Comparison of ENCODE assay signal across 7 mouse cellular contexts in genomic region chr4:136282621-136283480, GRCm38 (mm10). TPM values are rescaled to one million over a fixed set of nuclear protein-coding genes. Genes with fewer than 3 reads are reported as not detected.
DNase-seq lines count a peak whose midpoint lies in the region; ATAC-seq and TF ChIP-seq lines count a peak whose summit lies in the region.

No protein-coding gene starts in this region.

- no peak overlapping the region for H3K4me3 ChIP-seq in embryonic facial prominence, embryonic 10.5 days
- no peak overlapping the region for H3K4me3 ChIP-seq in forebrain, postnatal 0 days (ENCODE audit: low read depth, low read length)
- H3K4me3 ChIP-seq in intestine, embryonic 15.5 days (replicated peaks), result no peak overlapping the region

- H3K27me3 ChIP-seq in embryonic facial prominence, embryonic 10.5 days (replicated peaks; ENCODE audit: low read depth, poor library complexity, severe bottlenecking), result 0 out of 2 replicates have a peak, but pooled peaks cover 3% of the 10 kb centered on the region
- H3K27me3 ChIP-seq in forebrain, postnatal 0 days (ENCODE audit: insufficient read depth, low read length), result no peaks in the 10 kb centered on the region
- no peaks in the 10 kb centered on the region for H3K27me3 ChIP-seq in intestine, embryonic 15.5 days (replicated peaks)

- WGBS in embryonic facial prominence, embryonic 10.5 days, result 23% methylated on average over 10 of the region's 10 CpGs
- 14% methylated on average over 10 of the region's 10 CpGs for WGBS in forebrain, postnatal 0 days
- 48% methylated on average over 10 of the region's 10 CpGs for WGBS in intestine, embryonic 15.5 days

- ATAC-seq in forebrain, postnatal 0 days, result no peak
- ATAC-seq in intestine, embryonic 15.5 days, result no peak
- ATAC-seq in monocyte, adult 5-6 weeks (replicated peaks; ENCODE audit: insufficient number of reproducible peaks, low FRiP score, low TSS enrichment, poor library complexity, severe bottlenecking), result no peak

- peak overlapping the region; percentile 74; the same call in 1 of the 2 replicates for H3K9ac ChIP-seq in forebrain, postnatal 0 days
- peak overlapping the region; percentile 30 for H3K9ac ChIP-seq in intestine, embryonic 15.5 days

- peaks cover 54% of the 10 kb centered on the region for H3K4me1 ChIP-seq in embryonic facial prominence, embryonic 10.5 days
- H3K4me1 ChIP-seq in forebrain, postnatal 0 days (ENCODE audit: insufficient read depth), result peaks cover 24% of the 10 kb centered on the region
- peaks cover 28% of the 10 kb centered on the region for H3K4me1 ChIP-seq in intestine, embryonic 15.5 days (replicated peaks)

- peak; percentile 35 for DNase-seq in embryonic facial prominence, embryonic 10.5 days (ENCODE audit: low spot score)
- DNase-seq in forebrain, postnatal 0 days, result peak; percentile 17
- DNase-seq in lung, postnatal 36 days, result peak; percentile 32
- DNase-seq in thymus, postnatal 0 days (ENCODE audit: low spot score), result no peak
- DNase-seq in left cerebral cortex, adult 18-20 months (ENCODE audit: low spot score in 2 of 2), result no peak

- H3K27ac ChIP-seq in embryonic facial prominence, embryonic 10.5 days (replicated peaks), result peak overlapping the region; percentile 82
- peak overlapping the region; percentile 99 for H3K27ac ChIP-seq in forebrain, postnatal 0 days (ENCODE audit: low read depth, low read length)
- H3K27ac ChIP-seq in intestine, embryonic 15.5 days, result peak overlapping the region; percentile 94

- H3K36me3 ChIP-seq in embryonic facial prominence, embryonic 10.5 days (replicated peaks), result peaks cover 8% of the 10 kb centered on the region
- H3K36me3 ChIP-seq in forebrain, postnatal 0 days (ENCODE audit: insufficient read depth), result peaks cover 9% of the 10 kb centered on the region; the same call in 1 of the 2 replicates
- peaks cover 1% of the 10 kb centered on the region for H3K36me3 ChIP-seq in intestine, embryonic 15.5 days

- no peak overlapping the region for H3K4me2 ChIP-seq in forebrain, postnatal 0 days (ENCODE audit: low read depth)
- H3K4me2 ChIP-seq in intestine, embryonic 15.5 days (replicated peaks), result peak overlapping the region; percentile 26

- no peak for TF ChIP-seq CTCF in forebrain, postnatal 0 days (IDR thresholded peaks at IDR 0.05; ENCODE audit: low read depth)

- no peaks in the 10 kb centered on the region for H3K9me3 ChIP-seq in embryonic facial prominence, embryonic 10.5 days
- H3K9me3 ChIP-seq in forebrain, postnatal 0 days (ENCODE audit: low read length), result no peaks in the 10 kb centered on the region
- no peaks in the 10 kb centered on the region for H3K9me3 ChIP-seq in intestine, embryonic 15.5 days

RNA-seq across cellular contexts. Expression of gene Zfp46, which starts 1.6 kb away (rescaled TPM):
- polyA plus RNA-seq in embryonic facial prominence, embryonic 10.5 days (2016; fragmentation: Nextera tagmentation; extraction: Ambion mirVana), result 24.2 and 26.2 TPM in 2 replicates
- 72.6 and 73.1 TPM in 2 replicates for total RNA-seq in forebrain, postnatal 0 days (2014; rRNA removed)
- polyA plus RNA-seq in forebrain, postnatal 0 days (2015; fragmentation: Nextera tagmentation; extraction: Ambion mirVana), result 23.6 and 31.0 TPM in 2 replicates
- 16.0 and 16.8 TPM in 2 replicates for polyA plus RNA-seq in intestine, embryonic 15.5 days (2015; fragmentation: Nextera tagmentation; extraction: Ambion mirVana)
- total RNA-seq in monocyte, adult 5-6 weeks (2017), result 5.8 to 10.2 TPM (median 5.9 TPM) in 3 replicates
- polyA plus RNA-seq in thymus, postnatal 0 days (2015; fragmentation: Nextera tagmentation; extraction: Ambion mirVana), result 7.5 and 8.2 TPM in 2 replicates
- 10 to 100 TPM; 41.5 to 43.6 TPM for total RNA-seq in left cerebral cortex, adult 18-20 months (2021)

RNA-seq across cellular contexts. Expression of gene Hnrnpr, which starts 27.9 kb away (rescaled TPM):
- polyA plus RNA-seq in embryonic facial prominence, embryonic 10.5 days (2016; fragmentation: Nextera tagmentation; extraction: Ambion mirVana), result 227 and 246 TPM in 2 replicates
- 162 and 169 TPM in 2 replicates for total RNA-seq in forebrain, postnatal 0 days (2014; rRNA removed)
- 175 and 214 TPM in 2 replicates for polyA plus RNA-seq in forebrain, postnatal 0 days (2015; fragmentation: Nextera tagmentation; extraction: Ambion mirVana)
- polyA plus RNA-seq in intestine, embryonic 15.5 days (2015; fragmentation: Nextera tagmentation; extraction: Ambion mirVana), result 128 and 129 TPM in 2 replicates
- 208 to 281 TPM (median 261 TPM) in 3 replicates for total RNA-seq in monocyte, adult 5-6 weeks (2017)
- 113 and 119 TPM in 2 replicates for polyA plus RNA-seq in thymus, postnatal 0 days (2015; fragmentation: Nextera tagmentation; extraction: Ambion mirVana)
- total RNA-seq in left cerebral cortex, adult 18-20 months (2021), result 10 to 100 TPM; 84.7 to 86.8 TPM

RNA-seq across cellular contexts. Expression of gene Tcea3, which starts 35.3 kb away (rescaled TPM):
- polyA plus RNA-seq in embryonic facial prominence, embryonic 10.5 days (2016; fragmentation: Nextera tagmentation; extraction: Ambion mirVana), result 0.83 and 0.97 TPM in 2 replicates
- 0.31 and 0.48 TPM in 2 replicates for total RNA-seq in forebrain, postnatal 0 days (2014; rRNA removed)
- 1.6 and 1.9 TPM in 2 replicates for polyA plus RNA-seq in forebrain, postnatal 0 days (2015; fragmentation: Nextera tagmentation; extraction: Ambion mirVana)
- 18.3 and 19.0 TPM in 2 replicates for polyA plus RNA-seq in intestine, embryonic 15.5 days (2015; fragmentation: Nextera tagmentation; extraction: Ambion mirVana)
- 20.6 to 37.7 TPM (median 29.0 TPM) in 3 replicates for total RNA-seq in monocyte, adult 5-6 weeks (2017)
- 1.2 TPM in 2 replicates for polyA plus RNA-seq in thymus, postnatal 0 days (2015; fragmentation: Nextera tagmentation; extraction: Ambion mirVana)
- total RNA-seq in left cerebral cortex, adult 18-20 months (2021), result under 1 TPM; 0.49 to 0.77 TPM

Comparison
In these comparisons a context has a peak if more than half of its experiments do, and no peak if none do; other contexts are left out.
1. DNase-seq: peak in embryonic facial prominence, embryonic 10.5 days (single experiment), forebrain, postnatal 0 days (single experiment) and lung, postnatal 36 days (single experiment); none in thymus, postnatal 0 days (single experiment) and left cerebral cortex, adult 18-20 months (0 of 2).
2. Peak in every context shown above with its lines, with median percentiles within 50 percentile points of each other: H3K27ac ChIP-seq.